Mouse (Mus musculus): Measurements from ENCODE around the gene Palm3.

GRCm38 (mm10) chr8:83999825-84000224 is 21.4 kb upstream of the Palm3 start:
- TF ChIP-seq CTCF (IDR thresholded peaks at IDR 0.05; ENCODE audit: low read depth) = no peak
- TF ChIP-seq EP300 (optimal IDR thresholded peaks at IDR 0.05) = no peak

Measured in stomach, postnatal 0 days (tissue).